Mouse (Mus musculus): ENCODE data around the gene Mnd1. TPM values are rescaled to one million over a fixed set of nuclear protein-coding genes. Genes with fewer than 3 reads are reported as not detected.

Gene Mnd1
- polyA plus RNA-seq, 1 experiment: 0.09 TPM

DNA sequence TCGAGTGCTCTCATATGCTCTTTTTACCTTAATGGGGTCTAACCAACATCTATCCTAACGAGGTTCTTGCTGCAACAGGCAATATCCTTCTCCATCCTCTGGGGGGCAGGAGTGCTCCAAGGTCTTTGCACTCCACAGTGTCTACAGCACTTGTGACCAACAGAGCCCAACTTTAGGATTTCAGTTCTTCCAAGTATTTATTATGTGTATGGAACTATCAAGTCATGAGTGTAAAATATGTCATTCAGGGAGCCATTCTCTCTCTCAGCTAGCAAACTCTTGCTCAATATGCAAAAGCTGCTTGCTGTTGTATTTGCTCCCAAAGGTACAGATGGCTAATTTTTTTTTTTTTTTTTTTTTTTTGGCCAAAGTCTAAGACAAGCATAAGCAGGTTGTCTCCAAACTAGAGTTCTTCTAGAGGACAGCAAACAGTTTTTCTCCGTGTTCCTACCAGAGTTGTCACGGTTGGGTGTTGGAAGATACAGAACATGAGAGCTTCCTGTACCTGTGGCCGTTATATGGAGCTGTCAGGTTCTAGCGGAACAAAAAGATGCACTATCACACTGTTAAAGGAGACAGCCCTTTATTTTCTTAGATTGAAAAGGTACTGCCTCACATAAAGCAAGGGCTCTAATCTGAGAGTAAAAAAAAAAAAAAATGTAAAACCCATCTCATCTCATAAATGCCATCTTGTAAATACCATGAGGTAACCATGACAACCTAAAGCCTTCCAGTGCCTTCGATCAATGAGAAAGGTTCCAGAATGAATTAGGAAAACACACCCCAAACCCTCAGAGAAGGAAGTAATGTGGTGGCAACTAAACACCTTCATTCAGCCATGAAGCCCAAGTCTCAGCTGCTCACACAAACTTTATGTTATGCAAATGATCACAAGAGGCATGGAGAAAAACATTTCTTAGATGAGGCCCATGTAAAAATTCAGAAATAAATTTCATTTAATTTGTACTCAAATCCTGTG lies 20.0 kb upstream of the Mnd1 start:
- WGBS: 49% methylated on average over 7 of the region's 7 CpGs
- TF ChIP-seq CTCF (IDR thresholded peaks at IDR 0.05; ENCODE audit: extremely low read depth, insufficient read depth, insufficient read length, insufficient replicate concordance) (peak; percentile 84; the same call in 1 of the 2 replicates), POLR2A (IDR thresholded peaks at IDR 0.05; ENCODE audit: low read depth, low read length) (no peak)
- peak; percentile 44 to 70 for DNase-seq (ENCODE audit: low read depth in 1 of 2, low spot score in 2 of 2)

DNA sequence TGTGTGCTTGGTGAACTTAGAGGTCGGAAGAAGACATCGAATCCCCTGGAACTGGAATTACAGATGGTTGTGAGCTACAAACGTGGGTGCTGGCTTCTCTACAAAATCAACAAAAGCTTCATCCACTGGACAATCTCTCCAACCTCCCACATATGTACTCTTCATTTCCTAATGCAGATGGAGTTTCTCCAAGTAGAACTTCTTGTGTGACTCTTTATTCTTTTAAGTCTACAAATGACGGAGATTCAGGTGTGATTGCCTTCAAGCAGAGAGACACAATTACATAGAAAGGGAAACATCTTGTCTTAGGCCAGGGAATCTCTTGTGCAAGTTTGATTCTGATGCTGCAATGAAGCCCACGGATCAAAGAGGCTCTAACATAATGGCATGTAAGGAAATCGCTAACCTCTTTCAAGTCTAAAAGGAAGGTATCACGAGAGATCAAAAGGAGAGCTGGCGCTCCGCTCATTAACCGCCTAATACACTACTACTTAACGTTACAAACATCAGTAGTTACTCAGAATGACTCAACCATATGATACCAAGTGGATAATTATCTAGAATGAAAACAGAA lies 18.1 kb upstream of the Mnd1 start, which contains the start of gene Gm6525:
Gene Gm6525 (plus strand): TSS at position 524 of the 574 bp plus-strand sequence.
- Histone ChIP-seq H3K4me3 (ENCODE audit: extremely low read depth, insufficient read depth, insufficient read length) (no peak within 1 kb of the TSS), H3K27me3 (ENCODE audit: control insufficient read depth, insufficient read depth, low read length) (no peaks in the 10 kb centered on the region), H3K36me3 (ENCODE audit: control insufficient read depth, insufficient read depth, low read length) (no peaks in the 10 kb centered on the region), H3K4me1 (ENCODE audit: control insufficient read depth, insufficient read depth, insufficient read length) (peaks cover 3% of the 10 kb centered on the region; the same call in 1 of the 2 replicates), H3K27ac (ENCODE audit: insufficient read depth, low read length) (no peak within 1 kb of the TSS)
- 84% methylated on average over 11 of the region's 11 CpGs for WGBS
- no peak for DNase-seq (ENCODE audit: low read depth in 1 of 2, low spot score in 2 of 2)
- TF ChIP-seq CTCF (IDR thresholded peaks at IDR 0.05; ENCODE audit: extremely low read depth, insufficient read depth, insufficient read length, insufficient replicate concordance) (no peak), POLR2A (IDR thresholded peaks at IDR 0.05; ENCODE audit: low read depth, low read length) (no peak)

More for the DNA sequence above, 20.0 kb upstream of the Mnd1 start:
- Histone ChIP-seq H3K36me3 (ENCODE audit: control insufficient read depth, insufficient read depth, low read length) (no peaks in the 10 kb centered on the region), H3K27ac (ENCODE audit: insufficient read depth, low read length) (no peak overlapping the region), H3K27me3 (ENCODE audit: control insufficient read depth, insufficient read depth, low read length) (no peaks in the 10 kb centered on the region), H3K4me3 (ENCODE audit: extremely low read depth, insufficient read depth, insufficient read length) (no peak overlapping the region), H3K4me1 (ENCODE audit: control insufficient read depth, insufficient read depth, insufficient read length) (no peaks in the 10 kb centered on the region; the same call in 1 of the 2 replicates)

DNA sequence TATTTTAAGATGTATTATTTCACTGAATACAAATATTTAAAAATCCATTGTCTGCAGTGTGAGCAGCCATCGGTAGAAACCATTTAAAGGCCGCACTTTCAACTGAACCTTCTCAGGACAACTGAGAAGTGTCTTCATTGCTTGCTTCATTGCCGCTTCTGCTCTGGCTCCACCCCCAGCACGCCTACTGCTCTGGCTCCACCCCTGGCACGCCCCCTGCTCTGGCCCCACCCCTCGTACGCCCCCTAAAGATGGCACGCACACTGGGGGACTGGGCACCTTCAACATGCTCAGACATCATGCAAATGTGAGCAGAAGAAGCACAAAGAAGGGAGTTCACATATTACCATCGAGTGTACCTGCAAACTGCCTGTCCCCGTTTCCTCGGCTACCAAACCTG lies 16.8 kb upstream of the Mnd1 start:
- Histone ChIP-seq H3K27ac (ENCODE audit: insufficient read depth, low read length) (no peak overlapping the region), H3K36me3 (ENCODE audit: control insufficient read depth, insufficient read depth, low read length) (no peaks in the 10 kb centered on the region), H3K4me3 (ENCODE audit: extremely low read depth, insufficient read depth, insufficient read length) (no peak overlapping the region), H3K27me3 (ENCODE audit: control insufficient read depth, insufficient read depth, low read length) (no peaks in the 10 kb centered on the region), H3K4me1 (ENCODE audit: control insufficient read depth, insufficient read depth, insufficient read length) (peaks cover 3% of the 10 kb centered on the region; the same call in 1 of the 2 replicates)
- TF ChIP-seq POLR2A (IDR thresholded peaks at IDR 0.05; ENCODE audit: low read depth, low read length): no peak
- TF ChIP-seq CTCF (IDR thresholded peaks at IDR 0.05; ENCODE audit: extremely low read depth, insufficient read depth, insufficient read length, insufficient replicate concordance): no peak
- DNase-seq (ENCODE audit: low read depth in 1 of 2, low spot score in 2 of 2): no peak
- WGBS: 68% methylated on average over 11 of the region's 11 CpGs

DNA sequence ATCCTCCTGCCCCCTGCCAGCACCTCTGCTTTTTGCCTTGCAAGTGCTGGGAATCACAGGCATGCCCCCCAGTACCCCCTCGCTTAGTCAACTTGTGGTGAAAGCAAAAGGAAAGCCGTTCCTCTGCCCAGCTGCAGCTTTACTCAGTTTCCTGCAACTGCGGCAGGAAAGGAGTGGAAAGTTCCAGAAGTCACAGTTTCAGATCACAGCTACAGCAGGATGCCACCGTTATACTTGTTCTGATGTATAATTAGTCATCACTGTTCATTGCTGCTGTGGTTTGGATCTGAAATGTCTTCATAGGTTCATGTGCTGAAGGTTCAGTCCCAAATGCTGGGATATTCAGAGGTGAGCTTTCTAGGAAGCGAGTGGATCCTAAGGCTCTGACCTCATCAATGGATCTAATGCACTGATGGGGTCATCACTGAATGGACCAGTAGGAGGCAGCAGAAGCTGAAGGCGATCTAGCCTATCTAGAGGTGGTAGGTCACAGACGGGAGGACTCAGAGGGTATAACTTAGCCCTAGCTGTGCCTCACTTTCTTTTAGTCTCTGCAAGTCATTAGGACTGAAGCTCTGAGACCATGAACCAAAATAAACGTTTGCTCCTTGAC lies 13.9 kb upstream of the Mnd1 start:
- H3K4me3 ChIP-seq (ENCODE audit: extremely low read depth, insufficient read depth, insufficient read length): no peak overlapping the region
- DNase-seq (ENCODE audit: low read depth in 1 of 2, low spot score in 2 of 2): no peak
- peaks cover 3% of the 10 kb centered on the region; the same call in 1 of the 2 replicates for H3K4me1 ChIP-seq (ENCODE audit: control insufficient read depth, insufficient read depth, insufficient read length)
- H3K36me3 ChIP-seq (ENCODE audit: control insufficient read depth, insufficient read depth, low read length): no peaks in the 10 kb centered on the region
- H3K27ac ChIP-seq (ENCODE audit: insufficient read depth, low read length): no peak overlapping the region
- WGBS: 39% methylated on average over 8 of the region's 8 CpGs
- no peaks in the 10 kb centered on the region for H3K27me3 ChIP-seq (ENCODE audit: control insufficient read depth, insufficient read depth, low read length)
- no peak for TF ChIP-seq POLR2A (IDR thresholded peaks at IDR 0.05; ENCODE audit: low read depth, low read length)
- no peak for TF ChIP-seq CTCF (IDR thresholded peaks at IDR 0.05; ENCODE audit: extremely low read depth, insufficient read depth, insufficient read length, insufficient replicate concordance)

DNA sequence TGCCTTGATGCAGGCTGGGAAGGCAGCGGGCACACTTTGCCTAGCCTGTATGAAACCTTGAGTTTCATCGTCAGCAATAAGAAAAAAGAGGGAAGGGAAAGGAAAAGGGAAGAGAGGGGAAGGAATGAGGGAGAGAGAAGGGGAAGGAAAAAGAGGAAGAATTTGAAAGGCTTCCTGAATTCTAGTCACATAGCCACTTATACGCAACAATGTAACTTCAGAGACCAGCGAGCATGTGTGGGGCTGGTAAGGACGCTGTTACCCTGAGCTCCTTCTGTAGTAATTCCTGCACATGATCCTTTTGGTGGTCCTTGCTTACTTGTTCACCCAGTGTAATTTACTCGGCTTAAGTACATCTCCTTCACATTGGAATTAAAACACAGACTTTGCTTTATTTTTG lies 13.4 kb upstream of the Mnd1 start:
- 44% methylated on average over 6 of the region's 6 CpGs for WGBS
- no peak overlapping the region for H3K27ac ChIP-seq (ENCODE audit: insufficient read depth, low read length)
- peaks cover 3% of the 10 kb centered on the region; the same call in 1 of the 2 replicates for H3K4me1 ChIP-seq (ENCODE audit: control insufficient read depth, insufficient read depth, insufficient read length)
- no peak for TF ChIP-seq POLR2A (IDR thresholded peaks at IDR 0.05; ENCODE audit: low read depth, low read length)
- no peak for TF ChIP-seq CTCF (IDR thresholded peaks at IDR 0.05; ENCODE audit: extremely low read depth, insufficient read depth, insufficient read length, insufficient replicate concordance)
- no peaks in the 10 kb centered on the region for H3K27me3 ChIP-seq (ENCODE audit: control insufficient read depth, insufficient read depth, low read length)
- H3K36me3 ChIP-seq (ENCODE audit: control insufficient read depth, insufficient read depth, low read length): no peaks in the 10 kb centered on the region
- no peak for DNase-seq (ENCODE audit: low read depth in 1 of 2, low spot score in 2 of 2)
- no peak overlapping the region for H3K4me3 ChIP-seq (ENCODE audit: extremely low read depth, insufficient read depth, insufficient read length)

DNA sequence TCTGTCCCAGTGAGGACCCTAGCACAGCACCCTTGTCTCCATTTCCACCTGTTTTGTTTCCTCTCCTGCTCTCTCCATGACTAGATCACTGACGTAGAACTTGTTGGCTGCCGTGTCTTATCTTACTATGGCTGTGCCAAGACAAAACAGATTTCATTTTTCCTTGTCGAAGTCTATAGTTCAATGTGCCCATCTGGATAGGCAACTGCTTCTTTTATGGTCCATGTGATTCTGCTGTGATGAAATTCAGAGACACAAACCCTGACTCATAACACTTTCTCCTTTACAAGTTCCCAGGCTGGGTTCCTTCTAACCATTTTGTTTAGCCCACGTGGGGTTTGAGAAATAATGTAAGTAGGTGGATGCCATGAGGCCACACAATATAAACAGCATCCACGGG lies 10.5 kb upstream of the Mnd1 start:
- Histone ChIP-seq H3K27ac (ENCODE audit: insufficient read depth, low read length) (no peak overlapping the region), H3K4me1 (ENCODE audit: control insufficient read depth, insufficient read depth, insufficient read length) (peaks cover 3% of the 10 kb centered on the region; the same call in 1 of the 2 replicates), H3K36me3 (ENCODE audit: control insufficient read depth, insufficient read depth, low read length) (no peaks in the 10 kb centered on the region), H3K4me3 (ENCODE audit: extremely low read depth, insufficient read depth, insufficient read length) (no peak overlapping the region), H3K27me3 (ENCODE audit: control insufficient read depth, insufficient read depth, low read length) (no peaks in the 10 kb centered on the region)
- 92% methylated on average over 5 of the region's 5 CpGs for WGBS
- no peak for DNase-seq (ENCODE audit: low read depth in 1 of 2, low spot score in 2 of 2)
- TF ChIP-seq POLR2A (IDR thresholded peaks at IDR 0.05; ENCODE audit: low read depth, low read length) (no peak), CTCF (IDR thresholded peaks at IDR 0.05; ENCODE audit: extremely low read depth, insufficient read depth, insufficient read length, insufficient replicate concordance) (no peak)

Data from spleen, adult 2 months (tissue).